Mouse (Mus musculus) adrenal gland, adult 10 weeks (tissue): ENCODE measurements around the gene Rnf183. TPM values are rescaled to one million over a fixed set of nuclear protein-coding genes. Genes with fewer than 3 reads are reported as not detected.

Experiments used
- polyA plus RNA-seq: library from polyadenylated mRNA; stranded (reverse); fragments of 350-450 nt; fragmentation: Illumina TruSeq; extraction: RNeasy Lipid Tissue Mini Kit (QIAGEN cat#74804); gene quantifications from one replicate; pipeline ENCODE4 v1.2.3, GENCODE M21; 2014; ENCODE audit warnings: low read depth, low replicate concordance

Rnf183 gene
- polyA plus RNA-seq = not detected

DNA sequence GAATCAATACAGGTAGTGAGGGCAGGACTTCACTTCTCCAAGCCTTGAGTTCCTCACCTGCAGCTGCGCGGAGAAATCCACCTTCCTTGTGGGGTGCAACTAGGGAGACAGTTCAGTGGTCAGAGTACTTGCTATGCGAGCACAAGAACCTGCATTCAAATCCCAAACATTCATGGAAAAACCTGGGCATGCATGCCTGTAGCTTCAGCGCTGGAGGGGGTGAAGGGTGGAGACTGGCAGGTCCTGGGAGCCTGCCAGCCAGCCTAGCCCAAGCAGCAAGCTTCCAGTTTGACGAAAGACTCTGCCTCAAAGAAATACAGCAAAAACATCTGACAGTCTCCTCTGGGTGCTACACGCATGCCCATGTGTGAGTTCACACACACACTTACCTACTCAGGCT, at the start of gene Rnf183:
Gene Rnf183, minus strand, starts transcription at position 172 of the 400 bp plus-strand sequence.

DNA sequence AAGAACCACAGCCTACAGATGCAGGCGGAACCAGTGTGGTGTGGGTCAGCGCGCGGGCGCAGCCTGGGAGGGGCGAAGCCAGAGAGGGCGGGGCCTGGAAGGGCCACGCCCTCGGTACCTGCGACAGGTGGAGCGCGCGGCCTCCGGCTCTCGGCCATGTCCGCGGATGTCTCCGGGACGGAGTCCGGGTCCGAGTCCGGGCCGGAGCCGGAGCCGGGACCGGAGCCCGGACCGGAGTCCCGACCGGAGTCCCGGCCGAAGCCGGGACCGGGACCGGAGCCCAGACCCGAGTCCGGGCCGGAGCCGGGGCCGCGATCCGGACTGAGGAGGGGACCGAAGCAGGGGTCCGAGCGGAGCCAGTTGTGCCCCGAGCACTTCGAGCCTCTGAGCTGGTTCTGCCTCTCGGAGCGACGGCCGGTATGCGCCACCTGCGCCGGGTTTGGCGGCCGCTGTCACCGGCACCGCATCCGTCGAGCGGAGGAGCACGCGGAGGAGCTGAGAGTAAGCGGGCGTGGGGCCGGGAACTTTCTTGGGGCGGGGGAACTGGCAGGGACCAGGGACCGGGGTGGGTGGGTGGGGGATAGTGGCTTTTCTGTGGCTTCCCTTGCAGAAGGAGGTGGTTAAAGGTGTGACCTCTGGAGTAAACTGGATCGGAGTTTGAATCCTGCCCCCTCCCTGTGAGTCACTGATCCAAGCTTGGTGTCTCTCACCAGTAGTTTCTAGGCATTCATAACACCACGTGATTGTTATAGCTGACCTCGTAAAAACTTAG, 45.1 kb upstream of the Rnf183 start, which contains the start of gene Bspry:
Gene Bspry, plus strand, starts transcription at position 117 of the 772 bp plus-strand sequence.

DNA sequence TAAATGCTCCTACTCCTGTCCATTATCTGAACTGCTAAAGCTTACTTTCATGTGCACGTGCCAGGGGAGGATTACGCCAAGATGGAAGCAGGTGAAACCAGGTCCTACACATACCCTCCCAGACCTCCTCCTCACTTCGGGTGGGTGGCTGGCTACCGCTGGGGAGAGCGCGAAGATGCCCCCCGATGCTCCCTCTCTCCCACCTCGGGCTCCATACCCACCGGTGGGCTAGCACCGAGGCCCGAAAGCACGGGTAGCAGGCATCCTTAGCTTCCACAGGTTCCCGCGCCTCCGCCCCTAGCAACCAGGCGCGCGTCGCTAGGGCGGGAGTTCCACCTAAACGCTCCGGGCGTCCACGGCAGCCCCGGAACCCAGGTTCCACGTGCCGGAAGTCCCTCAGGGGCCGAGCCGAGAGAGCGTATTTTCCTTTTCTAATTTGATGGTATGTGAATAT, 35.6 kb upstream of the Rnf183 start, which contains the start of gene Wdr31:
Gene Wdr31, minus strand, starts transcription at position 299 of the 454 bp plus-strand sequence.

DNA sequence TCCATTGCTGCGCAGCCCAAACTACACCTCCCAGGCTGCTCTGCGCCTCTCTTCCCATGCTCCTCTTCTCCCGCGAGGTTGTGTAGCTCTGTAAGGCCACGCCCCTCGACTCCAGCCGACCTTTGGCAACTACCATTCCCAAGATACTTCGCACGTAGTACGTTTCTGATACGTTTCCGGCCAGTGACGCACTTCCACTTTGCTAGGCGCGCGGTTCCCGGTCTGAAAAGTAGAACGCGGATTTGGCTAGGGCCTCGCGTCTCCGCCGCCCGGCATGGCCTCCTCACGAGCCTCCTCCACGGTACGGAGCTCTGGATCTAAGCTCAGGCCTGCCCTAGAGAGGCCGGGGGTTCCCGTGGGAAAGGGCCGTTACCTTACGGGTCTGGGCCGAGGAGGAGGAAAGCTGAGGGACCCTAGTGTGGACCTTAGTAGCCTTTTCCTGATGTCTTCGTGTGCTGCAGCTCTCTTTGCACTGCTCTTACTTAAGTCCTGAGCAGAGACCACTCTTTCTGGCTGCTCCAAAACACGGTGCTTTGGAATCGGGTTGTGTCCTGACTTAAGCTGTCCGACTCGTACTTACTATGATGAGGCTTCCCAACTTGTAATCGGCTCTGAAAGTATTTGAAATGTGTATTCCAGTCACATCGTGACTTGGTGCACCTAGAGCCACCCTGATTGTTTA, 26.3 kb downstream of the Rnf183 start, which contains the start of the genes Cdc26 and Prpf4:
Gene Cdc26, minus strand, starts transcription at position 42 of the 682 bp plus-strand sequence.
Gene Prpf4, plus strand, starts transcription at position 197 of the 682 bp plus-strand sequence.

Other genes starting within 250 kb of the Rnf183 start
- 17.8 TPM for gene Zfp37, start 204.2 kb downstream of the Rnf183 start, polyA plus RNA-seq
- 26.8 TPM for gene Slc31a2, start 172.7 kb downstream of the Rnf183 start, polyA plus RNA-seq
- gene Fkbp15, start 74.7 kb downstream of the Rnf183 start, polyA plus RNA-seq = 17.0 TPM
- 147 TPM for gene Slc31a1, start 74.5 kb downstream of the Rnf183 start, polyA plus RNA-seq
- gene Cdc26, start 26.6 kb downstream of the Rnf183 start, polyA plus RNA-seq = 68.4 TPM
- 29.9 TPM for gene Prpf4, start 26.5 kb downstream of the Rnf183 start, polyA plus RNA-seq
- 1.0 TPM for gene Wdr31, start 35.6 kb upstream of the Rnf183 start, polyA plus RNA-seq
- 0.35 TPM for gene Bspry, start 44.8 kb upstream of the Rnf183 start, polyA plus RNA-seq
- not detected for gene Hdhd3, start 68.2 kb upstream of the Rnf183 start, polyA plus RNA-seq
- gene Alad, start 84.7 kb upstream of the Rnf183 start, polyA plus RNA-seq = 1.2 TPM
- gene Pole3, start 89.8 kb upstream of the Rnf183 start, polyA plus RNA-seq = 75.5 TPM
- gene 4933430I17Rik, start 90.1 kb upstream of the Rnf183 start, polyA plus RNA-seq = not detected
- 2.5 TPM for gene Rgs3, start 124.6 kb upstream of the Rnf183 start, polyA plus RNA-seq